Mouse (Mus musculus) spleen, adult 12 weeks (tissue): ENCODE results near the gene Rtn4r.
"Not testable (repeated sequence)": the region's sequence is repeated elsewhere in the genome, so short reads cannot be mapped to it uniquely, and the experiment has no call there.

Experiments used
- DNase-seq: peaks from one replicate; pipeline ENCODE4 v3.0.0; 2022; ENCODE audit warnings: low spot score

Gene Rtn4r

GRCm38 (mm10) chr16:18194208-18194985 lies 67.0 kb downstream of the Rtn4r start:
- DNase-seq = no peak

GRCm38 (mm10) chr16:18195068-18195467 lies 67.6 kb downstream of the Rtn4r start:
- DNase-seq = no peak

- not testable (repeated sequence) for DNase-seq
These were observed 68.1 kb downstream of the Rtn4r start for GRCm38 (mm10) chr16:18195561-18195960.

GRCm38 (mm10) chr16:18197881-18198280 lies 70.4 kb downstream of the Rtn4r start:
- no peak for DNase-seq

GRCm38 (mm10) chr16:18198365-18199098 lies 71.1 kb downstream of the Rtn4r start:
- no peak for DNase-seq

- no peak for DNase-seq
These were observed 72.6 kb downstream of the Rtn4r start for GRCm38 (mm10) chr16:18200062-18200461.

GRCm38 (mm10) chr16:18201620-18202019 lies 74.2 kb downstream of the Rtn4r start:
- DNase-seq = no peak
